Mouse (Mus musculus) thymus, postnatal 4 days (tissue): ENCODE measurements around the gene Crybg1.

Experiments
- DNase-seq: peaks from one replicate; pipeline ENCODE4 v3.0.0; 2021

Crybg1 gene

DNA sequence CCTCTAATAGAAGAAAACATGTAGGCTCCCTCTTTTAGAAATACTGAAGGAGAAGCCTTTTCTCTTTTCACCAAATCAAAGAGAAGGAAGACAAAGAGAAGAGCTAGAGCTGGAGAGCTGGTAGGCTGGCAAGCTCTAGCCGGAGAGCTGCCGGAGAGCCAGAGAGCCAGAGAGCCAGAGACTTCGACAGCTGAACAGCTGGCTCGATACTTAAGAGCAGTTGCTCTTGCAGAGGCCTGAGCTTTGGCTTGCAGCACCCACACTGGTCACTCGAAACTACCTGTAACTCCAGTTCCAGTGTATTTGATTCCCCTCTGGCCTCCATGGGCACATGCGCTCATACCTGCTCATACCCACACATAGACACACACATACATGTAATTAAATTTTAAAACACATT, 68.3 kb downstream of the Crybg1 start:
- no peak for DNase-seq

DNA sequence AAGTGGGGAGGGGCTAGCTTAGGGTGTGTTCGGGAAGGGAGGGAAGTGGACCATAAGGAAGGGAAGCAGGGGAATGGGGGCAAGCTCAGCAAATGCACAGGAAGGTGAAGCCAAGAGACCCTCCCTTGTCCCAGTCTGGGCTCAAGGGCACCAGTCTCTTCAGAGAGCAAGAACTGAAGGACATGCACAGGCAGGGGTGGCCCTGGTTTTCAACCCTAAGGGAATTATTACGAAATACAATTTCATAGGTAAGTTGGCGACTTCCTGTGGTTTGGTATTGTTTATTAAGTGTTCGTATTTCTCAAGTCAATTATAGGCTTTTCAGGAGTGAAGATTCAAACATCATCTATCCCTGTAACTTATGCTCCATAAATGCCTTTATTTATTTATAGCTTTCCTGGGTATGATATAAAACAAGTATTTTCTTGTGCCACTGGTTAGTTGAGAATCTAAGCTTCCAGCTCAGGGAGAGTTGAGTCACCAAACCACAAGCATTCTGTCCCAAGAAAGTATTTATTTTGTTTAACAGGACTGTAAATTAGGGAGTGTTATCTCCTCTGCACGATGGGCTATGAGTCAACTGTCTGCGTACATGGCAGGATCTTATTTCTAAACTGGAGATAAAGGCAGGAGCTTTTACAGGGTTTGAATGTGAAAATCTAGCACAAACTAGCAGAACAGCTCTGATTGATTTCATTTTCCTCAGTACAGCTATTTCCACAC, 69.7 kb downstream of the Crybg1 start:
- DNase-seq: no peak

DNA sequence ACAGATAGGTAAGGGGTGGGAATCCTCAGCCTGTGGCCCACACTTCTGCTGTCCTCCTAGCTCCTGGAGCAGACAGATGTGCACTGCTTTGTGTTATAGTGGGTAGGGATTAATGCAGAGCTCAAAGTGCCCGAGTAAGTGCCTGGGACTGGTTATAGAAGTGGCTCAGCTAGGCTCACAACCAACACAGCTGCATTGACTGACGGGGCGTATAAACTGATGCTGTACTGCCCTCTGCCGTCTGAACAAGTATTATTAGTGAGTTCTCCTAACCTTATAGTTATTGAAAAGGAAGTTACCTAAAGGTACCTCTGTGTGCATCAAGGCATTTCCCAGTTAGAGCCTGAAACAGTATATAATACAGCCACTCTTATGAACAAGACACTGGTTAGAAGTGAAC, 77.6 kb downstream of the Crybg1 start:
- peak; percentile 74 for DNase-seq

DNA sequence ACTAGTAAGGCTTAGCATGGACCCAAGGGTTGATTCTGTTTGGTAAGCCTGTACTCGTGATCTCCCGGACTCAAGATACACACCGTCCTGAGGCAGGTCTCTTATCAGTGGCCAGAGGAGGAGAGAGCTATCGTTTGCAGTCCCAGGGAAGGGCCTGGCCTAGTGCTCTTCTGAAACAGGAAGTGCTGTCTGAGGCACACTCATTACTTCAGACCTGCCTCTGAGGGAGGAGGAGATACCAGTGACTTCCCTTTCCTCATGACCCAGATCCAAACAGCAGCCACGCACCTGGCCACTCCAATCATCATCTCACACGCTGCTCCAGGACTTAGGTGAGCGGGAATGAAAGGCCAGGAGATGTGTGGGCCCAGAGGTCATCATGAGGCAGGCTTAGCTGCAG, 79.5 kb downstream of the Crybg1 start:
- peak; percentile 27 for DNase-seq

DNA sequence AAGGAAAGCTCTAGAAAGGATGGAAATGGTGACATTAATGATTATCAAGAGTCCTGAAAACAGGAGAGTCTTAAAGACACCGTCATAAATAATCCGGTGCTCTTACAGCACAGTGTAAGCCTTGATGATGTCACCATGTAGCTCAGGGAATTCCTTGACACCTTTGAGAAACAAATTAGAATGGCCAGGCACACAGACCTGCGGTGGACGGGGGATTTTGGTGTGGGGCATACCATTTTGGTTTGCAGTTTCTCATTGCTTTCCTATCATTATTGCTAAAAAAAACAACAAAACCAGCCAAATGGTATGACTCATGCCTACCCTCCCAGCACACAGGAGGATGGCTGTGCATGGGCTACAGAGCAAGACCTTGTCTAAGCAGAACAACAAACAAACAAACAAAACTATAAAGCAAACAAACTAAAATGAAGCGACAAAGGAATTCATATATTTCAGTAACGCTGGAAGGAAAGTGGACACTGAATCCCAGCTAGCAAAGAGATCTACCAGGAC, 82.7 kb downstream of the Crybg1 start:
- DNase-seq: no peak

DNA sequence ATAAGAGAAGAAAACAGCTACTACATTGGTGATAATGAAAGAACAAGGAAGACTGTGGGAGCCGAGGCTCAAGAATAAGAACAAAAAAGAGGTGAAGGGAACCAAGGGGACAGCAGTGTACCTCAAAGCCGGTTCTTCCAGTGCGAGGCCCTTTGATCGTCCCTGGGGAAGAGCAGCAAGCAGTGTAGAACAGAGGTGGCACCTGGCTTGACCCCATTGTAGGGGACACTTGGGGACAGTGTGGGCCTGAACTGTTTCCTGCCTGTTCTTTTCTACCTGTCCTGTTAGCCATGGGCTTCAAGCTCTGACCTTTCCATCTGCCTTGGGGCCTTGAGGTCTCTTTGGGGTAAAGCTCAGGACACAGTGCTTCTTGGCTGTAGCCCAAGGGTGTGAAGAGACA, 85.7 kb downstream of the Crybg1 start:
- DNase-seq: no peak

DNA sequence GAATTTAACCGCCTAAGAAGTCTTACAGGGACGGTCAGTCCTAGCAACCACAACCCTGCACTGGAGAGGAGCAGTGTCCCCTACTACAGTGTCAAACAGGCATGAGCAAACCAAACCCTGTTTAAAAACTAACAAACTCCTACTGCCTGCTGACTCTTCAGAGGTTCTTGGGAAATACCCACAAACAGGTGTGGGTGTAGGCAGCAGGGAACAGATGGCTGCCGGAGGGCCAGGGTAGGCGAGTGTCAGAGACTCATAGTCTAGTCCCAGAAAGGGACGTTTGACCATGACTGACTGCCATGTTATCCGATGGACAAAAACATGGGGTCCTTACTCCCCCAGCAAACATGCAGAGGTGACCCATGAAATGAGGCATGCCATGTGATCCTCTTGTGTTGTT, 97.7 kb downstream of the Crybg1 start:
- DNase-seq: no peak

DNA sequence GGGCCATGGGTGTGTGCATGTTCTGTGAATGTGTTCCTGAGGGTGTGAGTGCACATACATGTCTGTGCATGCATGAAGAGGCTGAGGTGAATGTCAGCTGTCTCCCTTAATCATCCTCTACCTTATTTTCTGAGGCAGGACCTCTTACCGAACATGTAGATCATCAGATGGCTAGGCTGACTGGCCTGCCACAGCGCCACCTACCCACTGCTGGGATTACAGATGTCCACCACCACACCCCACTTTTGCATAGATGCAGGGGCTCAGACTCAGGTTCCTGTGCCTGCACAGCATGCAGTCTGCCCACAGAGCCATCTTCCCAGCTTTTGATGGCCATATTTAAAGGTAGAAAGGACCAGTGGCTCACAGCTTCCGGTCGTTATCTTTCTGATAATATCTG, 103.9 kb downstream of the Crybg1 start:
- peak; percentile 36 for DNase-seq

DNA sequence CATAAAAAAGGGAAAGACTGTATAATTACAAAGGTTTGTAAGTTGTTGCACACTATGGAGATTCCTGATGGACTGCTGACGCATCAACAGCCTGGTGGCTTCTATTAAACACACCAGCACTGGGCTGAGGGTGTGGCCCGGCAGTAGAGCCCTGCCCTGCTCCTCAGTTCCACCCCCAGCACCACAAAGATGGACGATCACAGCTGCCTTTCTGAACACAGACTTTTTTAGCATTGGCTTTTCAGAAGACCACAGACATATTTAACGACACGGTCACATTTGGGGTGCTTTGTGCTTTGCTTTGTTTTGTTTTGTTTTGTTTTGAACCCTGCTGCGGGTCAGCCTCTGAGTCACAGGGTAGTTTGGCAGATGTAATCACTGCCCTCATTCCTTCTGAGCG, 105.0 kb downstream of the Crybg1 start:
- DNase-seq: no peak

DNA sequence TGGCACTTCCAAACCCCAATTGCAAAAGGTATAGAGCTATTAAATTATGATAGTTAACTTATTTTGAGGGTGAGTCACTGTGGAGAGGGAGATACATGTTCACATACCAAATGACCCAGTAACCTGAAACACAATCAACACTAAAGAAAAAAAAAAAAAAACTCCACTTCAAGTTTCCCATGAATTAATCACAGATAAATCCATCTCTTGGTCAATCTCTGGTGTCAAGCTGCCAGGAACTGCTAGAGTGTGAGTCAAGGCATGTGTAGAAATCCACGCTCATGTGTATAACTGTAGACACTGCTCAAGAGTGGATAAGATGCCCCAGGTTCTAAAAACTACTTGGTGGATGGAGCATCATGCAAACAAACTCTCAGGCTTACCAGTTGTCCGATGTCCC, 109.5 kb downstream of the Crybg1 start:
- DNase-seq: no peak

DNA sequence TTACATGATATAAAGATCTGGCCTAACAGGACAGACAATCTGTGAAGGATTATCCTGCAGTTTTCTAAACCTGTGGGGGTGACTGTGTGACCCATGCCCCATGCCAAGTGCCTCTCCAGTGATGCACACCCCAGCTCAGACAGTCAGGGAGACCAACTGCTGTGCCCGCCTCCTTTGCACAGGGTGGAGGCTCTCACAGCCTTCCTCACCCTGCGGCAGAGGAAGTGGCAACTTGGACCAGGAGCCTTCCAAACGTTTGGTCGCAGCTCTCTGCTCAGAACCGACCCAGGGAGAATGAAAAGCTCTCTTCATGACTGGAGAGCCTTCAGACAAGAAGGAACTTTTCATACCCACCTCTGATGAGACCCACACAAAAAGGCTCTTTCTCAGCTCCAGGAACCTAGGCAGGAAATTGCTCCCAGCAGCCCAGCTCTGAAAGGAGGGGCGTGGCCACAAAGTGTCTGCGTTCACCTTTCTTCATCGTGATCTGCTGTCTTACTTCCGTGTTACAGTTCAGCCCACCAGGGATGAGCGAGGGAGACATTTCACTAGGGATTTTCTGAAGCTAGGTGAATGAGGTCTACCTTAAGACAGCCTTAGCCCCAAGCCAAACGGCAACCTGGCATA, 110.6 kb downstream of the Crybg1 start:
- peak; percentile 69 for DNase-seq

DNA sequence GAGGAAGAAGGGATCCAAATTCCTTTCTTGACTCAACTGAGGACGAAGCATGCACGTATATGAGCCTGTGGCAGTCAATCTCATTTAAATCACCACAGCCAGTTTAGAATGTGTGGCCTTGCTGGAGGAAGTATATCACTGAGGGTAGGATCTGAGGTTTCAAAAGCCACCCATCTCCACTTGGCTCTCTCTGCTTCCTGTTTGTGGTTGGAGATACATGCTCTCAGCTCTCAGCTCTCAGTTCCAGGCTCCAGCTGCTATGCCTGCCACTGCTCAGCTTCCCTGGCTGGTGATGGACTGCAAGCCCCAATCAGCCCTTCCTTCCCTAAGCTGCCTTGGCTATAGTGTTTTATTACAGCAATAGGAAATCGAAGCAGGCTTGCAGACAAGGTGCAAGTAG, 119.1 kb downstream of the Crybg1 start:
- no peak for DNase-seq

DNA sequence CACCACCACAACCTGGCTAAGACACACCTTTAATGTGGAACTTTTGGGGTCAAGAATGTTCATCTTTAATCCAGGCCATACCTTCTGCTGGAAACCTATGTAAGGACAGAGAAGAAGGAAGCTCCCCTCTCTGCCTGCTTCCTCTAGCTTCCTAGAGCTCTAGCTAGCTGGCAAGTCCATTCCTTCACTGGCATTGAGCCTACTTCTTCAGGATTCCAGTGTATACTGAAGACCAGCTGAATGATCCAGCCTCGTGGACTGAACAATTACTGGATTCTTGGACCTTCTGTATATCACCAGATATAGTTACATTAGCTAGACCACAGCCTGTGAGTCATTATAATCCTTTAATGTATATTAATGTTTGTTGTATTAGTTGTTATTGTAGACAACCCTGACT, 121.4 kb downstream of the Crybg1 start:
- no peak for DNase-seq

DNA sequence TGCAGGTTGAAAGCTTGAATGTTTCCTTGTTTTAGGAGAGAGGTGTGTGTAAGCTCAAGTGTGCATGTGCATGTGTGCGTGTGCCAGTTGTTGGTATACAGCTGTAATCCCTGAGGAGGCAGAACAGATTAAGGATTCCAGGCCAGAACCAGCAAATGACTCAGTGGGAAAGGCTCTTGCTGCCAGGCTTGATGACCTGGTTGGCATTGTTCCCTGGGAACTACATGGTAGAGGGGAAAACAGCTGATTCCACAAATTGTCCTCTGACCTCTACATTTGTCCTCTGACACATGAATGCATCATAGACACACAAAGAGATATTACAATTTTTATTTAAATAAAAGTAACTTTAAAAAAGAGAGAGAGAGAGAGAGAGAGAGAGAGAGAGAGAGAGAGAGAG, 122.5 kb downstream of the Crybg1 start:
- DNase-seq: no peak

DNA sequence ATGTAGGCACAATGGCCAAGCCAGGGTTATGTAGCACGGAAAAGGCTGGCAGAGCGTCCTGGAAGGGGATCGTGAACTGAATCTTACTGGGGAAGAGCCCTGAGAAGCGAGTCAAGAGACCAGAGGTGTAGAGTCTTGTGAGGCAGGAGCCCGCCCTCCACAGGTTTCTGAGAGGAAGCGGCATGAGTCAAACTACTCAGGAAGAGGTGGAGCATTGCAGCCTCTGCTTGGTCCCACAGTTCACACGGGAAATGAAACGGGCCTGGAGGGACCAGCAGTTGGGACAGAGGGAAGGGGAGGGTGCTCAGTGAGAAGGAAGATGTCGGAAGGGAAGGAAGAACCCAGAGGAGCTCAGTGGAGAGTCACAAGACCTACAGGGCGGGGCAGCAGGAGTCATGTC, 123.9 kb downstream of the Crybg1 start:
- DNase-seq: no peak

DNA sequence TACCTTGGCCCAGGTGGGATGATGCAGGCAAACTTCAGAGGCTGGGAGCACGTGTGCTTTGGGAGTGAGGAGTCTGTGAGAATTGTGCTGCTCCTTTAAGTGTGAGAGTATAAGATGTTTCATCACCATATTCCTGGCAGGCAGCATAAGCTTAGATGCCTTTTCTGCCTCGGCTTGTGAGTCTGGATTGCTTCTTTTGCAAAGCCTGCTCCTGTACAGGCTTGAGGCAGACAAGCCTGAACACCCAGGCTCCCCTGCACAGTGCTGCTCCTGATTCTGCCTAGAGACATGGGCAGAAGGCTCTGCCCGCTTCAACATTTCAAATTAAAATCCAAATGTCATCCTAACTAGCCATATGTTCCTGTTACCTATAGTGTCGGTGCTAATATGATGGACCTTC, 128.5 kb downstream of the Crybg1 start:
- DNase-seq: no peak

DNA sequence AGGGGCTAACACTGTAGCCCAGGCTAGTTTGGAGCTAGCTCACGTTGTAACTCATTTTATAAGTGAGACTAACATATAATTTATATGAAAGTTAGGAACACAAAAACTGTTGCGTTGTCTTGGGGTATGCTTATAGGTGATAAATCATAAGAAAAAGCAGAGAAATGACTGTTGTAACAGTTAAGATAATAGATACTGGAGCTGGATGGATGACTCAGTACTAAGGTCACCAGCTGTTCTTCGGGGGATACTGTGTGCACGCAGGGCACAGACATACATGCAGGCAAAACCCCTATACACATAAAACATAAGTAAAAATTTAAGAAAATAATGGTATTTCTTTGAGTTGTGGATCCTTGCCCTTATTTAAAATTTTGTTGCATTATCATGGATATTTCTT, 130.1 kb downstream of the Crybg1 start:
- DNase-seq: no peak

DNA sequence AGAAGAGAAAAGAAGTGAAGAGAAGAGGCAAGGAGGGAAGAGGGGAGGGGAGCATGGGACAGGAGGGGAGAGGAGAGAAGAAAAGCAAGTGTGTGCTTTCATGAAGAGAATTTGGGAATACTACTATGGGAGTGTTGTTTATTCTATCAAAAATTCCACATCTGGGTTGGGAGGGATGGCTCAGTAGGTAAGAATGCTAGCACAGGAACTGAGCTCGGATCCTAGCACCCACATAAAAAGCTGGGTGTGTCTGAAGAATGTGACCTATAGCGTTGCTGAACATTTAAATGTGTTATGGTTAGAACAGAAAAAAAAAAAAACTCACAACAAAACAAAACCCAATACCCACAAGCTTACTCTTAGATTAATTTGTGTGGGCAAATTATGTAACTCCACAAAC, 133.0 kb downstream of the Crybg1 start:
- DNase-seq: no peak

DNA sequence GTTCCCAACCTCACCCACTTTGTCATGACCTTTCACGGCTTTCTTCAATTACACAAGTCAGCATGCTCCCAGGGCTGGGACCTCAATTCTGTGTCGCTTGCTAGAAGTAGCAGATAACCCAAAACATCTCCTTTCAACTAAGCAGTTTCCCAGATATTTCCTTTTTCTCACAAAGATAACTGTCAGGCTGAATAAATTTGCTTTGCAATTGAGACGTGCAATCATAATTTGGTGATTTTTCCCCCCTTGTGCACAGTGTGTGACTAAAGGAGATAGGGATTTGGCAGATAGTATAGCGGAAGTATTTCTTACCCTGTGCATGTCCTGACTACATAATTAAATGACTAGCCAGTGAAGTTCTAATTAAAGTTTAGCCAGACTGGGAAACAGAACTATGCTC, 134.8 kb downstream of the Crybg1 start:
- no peak for DNase-seq

DNA sequence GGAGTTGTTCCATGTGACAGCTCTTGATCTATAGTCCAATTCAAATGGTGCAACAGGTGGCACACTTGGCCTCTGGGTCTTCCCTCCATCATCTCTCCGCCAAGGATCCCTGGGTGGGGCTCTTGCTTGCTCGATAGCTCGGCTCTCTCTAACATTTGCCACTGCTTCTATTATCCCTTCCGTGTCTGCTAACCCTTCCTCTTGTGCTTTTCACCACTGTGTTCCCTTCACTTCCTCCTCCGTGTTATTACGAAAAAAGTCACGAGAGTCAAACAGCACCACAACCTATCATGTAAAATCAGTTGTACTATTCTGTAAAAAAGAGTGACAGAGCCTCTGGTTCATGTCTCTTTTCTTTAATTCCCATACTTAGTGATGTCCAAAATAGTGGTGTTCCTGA, 137.2 kb downstream of the Crybg1 start:
- no peak for DNase-seq

DNA sequence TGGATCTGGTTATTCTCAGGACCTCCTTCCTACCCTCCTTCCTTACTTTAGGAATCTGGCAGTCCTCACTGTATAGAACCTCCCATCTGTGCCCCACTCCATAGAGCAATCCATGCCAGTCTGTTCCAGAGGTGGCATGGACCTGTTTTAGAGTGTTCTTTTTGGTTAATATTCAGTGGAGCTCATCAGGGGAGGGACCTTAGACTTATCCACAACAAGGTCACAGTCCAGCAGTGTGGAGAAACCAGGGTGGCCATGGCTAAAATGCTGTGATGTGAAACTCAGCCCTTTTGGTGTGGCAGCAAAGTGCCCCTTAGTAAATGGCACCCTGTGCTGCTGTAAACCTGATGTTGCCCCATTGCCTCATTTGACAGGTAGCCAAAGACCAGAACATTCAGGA, 139.8 kb downstream of the Crybg1 start:
- no peak for DNase-seq

DNA sequence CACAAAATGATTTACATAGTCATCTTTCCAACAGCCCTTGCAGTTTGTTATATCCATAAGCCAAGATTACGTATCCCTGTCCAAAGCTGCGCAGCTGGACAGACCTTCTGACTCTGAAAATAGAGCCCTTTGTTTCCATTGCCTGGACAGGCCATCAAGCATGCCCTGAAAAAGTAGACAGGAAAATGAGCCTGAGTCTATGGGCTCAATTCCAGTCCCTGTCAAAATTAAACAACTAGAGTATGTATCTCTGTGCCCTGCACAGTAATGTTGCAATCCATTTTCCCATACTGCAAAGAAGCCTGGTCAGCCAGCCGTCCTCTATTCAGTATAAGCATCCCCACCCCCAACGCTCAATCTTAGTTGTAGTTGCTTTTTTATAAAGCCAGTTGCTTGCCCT, 141.8 kb downstream of the Crybg1 start:
- no peak for DNase-seq

DNA sequence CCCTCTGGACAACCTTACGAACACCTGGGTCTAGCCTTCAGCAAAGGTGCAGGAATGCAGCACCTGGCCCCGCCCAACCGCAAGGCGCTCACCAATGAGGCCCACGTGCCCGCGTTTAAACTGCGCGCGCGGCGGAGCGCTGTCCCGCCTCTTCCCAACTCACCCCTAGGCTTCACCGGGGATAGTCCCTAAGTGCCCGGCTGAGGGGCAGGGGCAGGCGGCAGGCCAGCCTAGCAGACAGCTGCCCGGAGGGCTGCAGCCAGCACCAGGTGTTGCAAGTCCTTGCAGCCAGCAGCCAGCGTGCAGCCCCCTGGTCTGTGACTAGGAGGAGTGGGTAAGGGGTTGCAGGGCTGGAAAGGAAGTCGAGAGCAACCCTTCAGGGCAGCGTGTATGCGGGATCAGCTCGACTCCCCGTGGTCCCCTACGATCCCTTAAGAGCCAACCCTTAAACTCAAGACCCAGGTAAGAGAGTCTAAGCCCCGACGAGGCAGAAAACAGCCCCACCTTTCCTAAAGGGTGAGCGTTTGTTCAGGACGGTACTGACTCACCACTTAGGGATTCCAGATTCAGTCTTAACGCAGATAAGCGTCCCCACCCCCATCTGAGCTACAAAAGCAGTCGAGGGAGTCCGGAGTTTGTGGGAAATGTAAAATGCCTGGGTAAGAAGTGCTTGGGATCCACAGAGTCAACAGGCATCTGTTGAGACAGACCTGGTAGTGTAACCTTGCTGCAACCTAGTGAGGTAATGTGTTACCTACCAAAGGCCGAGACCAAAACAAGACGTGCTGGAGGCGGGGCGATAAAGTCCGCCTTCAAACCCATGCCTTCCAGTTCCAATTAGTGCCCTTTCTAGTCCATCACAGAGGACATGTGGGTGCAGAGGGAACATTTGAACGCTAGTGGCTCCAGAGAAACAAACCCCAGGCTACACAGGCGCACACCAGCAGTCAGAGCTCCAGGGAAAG, 142.7 kb downstream of the Crybg1 start:
- DNase-seq: peak; percentile 60
